Mouse (Mus musculus): ENCODE results near the gene Slc38a3. TPM values are rescaled to one million over a fixed set of nuclear protein-coding genes. Genes with fewer than 3 reads are reported as not detected.

The Slc38a3 gene
- total RNA-seq (2014; rRNA removed; ENCODE audit: low replicate concordance) (8.9 and 16.9 TPM in 2 replicates), polyA plus RNA-seq (2015; fragmentation: Nextera tagmentation; extraction: Ambion mirVana) (2.7 and 4.0 TPM in 2 replicates)

DNA sequence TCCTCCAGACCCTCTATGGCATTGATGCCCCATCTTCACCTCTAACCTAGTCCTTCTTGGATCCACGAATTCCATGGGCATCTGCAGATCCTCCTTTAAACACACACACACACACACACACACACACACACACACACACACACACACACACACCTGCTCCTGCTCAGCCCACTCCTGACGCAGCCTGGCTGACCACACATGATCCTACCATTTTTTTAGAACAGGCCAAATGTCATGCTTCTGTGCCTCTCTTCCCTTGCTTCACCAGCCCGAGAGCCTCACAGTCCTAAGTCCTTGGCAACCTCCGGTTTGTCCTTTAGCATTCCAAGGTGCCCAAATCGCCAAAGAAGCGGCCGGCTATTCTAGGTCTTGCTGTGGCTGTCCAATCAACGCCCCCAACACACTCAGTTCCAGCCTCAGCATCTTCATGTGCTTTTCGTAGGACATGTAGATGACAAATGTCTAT lies at the start of gene Slc38a3:
Gene Slc38a3, minus strand, starts transcription at position 51 of the 466 bp plus-strand sequence.
- Histone ChIP-seq H3K36me3 (replicated peaks; ENCODE audit: control insufficient read depth, insufficient read depth, low read length) (no peaks in the 10 kb centered on the region), H3K9me3 (replicated peaks; ENCODE audit: control insufficient read depth, low read length) (no peaks in the 10 kb centered on the region), H3K4me2 (ENCODE audit: low read depth, low read length) (no peak within 1 kb of the TSS), H3K9ac (replicated peaks; ENCODE audit: low read depth, low read length) (no peak within 1 kb of the TSS), H3K4me1 (ENCODE audit: control insufficient read depth, insufficient read depth) (peaks cover 21% of the 10 kb centered on the region), H3K4me3 (ENCODE audit: low read depth, low read length) (no peak within 1 kb of the TSS), H3K27ac (ENCODE audit: low read depth) (no peak within 1 kb of the TSS), H3K27me3 (ENCODE audit: control insufficient read depth, insufficient read depth, low read length) (peaks cover 19% of the 10 kb centered on the region; the same call in 1 of the 2 replicates)
- TF ChIP-seq CTCF (IDR thresholded peaks at IDR 0.05; ENCODE audit: low read depth) = no peak
- no peak for TF ChIP-seq EP300 (IDR thresholded peaks at IDR 0.05; ENCODE audit: low read depth)
- DNase-seq (ENCODE audit: low spot score) (no peak), ATAC-seq (ENCODE audit: insufficient read depth, low read depth) (no peak)
- WGBS = 89% methylated on average over 9 of the region's 9 CpGs

DNA sequence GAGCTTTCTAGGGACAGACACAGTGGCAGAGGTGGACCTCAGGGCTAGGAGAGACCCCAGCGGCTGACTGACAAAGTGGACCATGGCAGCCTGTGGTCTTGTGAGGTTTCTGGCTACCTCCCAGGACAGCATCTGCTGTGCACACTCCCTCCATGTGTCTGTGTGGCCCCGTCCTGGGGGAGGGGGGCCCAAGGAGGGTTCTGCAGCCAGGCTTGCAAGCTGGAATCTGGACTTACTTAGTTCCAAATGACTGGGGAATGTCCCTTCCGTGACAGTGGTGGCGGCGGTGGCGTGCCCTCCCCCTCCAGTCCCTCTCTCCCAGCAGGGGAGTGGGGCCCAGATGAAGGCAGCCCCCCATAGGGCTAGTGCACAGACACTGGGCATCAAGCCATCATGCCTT lies 47.6 kb upstream of the Slc38a3 start:
- Histone ChIP-seq H3K9me3 (replicated peaks; ENCODE audit: control insufficient read depth, low read length) (no peaks in the 10 kb centered on the region), H3K4me1 (ENCODE audit: control insufficient read depth, insufficient read depth) (peaks cover 8% of the 10 kb centered on the region), H3K36me3 (replicated peaks; ENCODE audit: control insufficient read depth, insufficient read depth, low read length) (no peaks in the 10 kb centered on the region), H3K27ac (ENCODE audit: low read depth) (no peak overlapping the region), H3K27me3 (ENCODE audit: control insufficient read depth, insufficient read depth, low read length) (peaks cover 5% of the 10 kb centered on the region; the same call in 1 of the 2 replicates), H3K9ac (replicated peaks; ENCODE audit: low read depth, low read length) (no peak overlapping the region), H3K4me2 (ENCODE audit: low read depth, low read length) (no peak overlapping the region), H3K4me3 (ENCODE audit: low read depth, low read length) (no peak overlapping the region)
- no peak for DNase-seq (ENCODE audit: low spot score)
- 33% methylated on average over 6 of the region's 6 CpGs for WGBS
- no peak for ATAC-seq (ENCODE audit: insufficient read depth, low read depth)
- TF ChIP-seq CTCF (IDR thresholded peaks at IDR 0.05; ENCODE audit: low read depth) = no peak

DNA sequence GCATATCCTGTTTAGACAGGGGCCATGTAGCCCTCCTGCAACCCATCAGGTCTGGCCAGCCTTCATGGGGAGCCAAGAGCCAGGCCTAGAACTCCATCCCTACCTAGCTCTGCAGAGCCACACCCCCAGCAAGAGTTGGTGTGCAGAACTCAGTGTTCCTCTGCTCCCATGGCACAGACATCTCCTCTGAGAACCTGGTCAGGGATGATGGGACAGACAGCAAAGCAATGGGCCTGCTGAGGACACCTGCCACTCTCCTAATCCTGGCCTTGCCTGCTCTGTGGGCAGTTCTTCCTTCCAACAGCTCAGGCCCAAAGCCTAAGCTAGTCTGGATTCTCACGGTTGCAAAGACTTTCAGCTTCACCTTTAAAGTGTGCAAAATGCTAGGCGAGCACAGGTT lies 46.3 kb upstream of the Slc38a3 start:
- no peak for ATAC-seq (ENCODE audit: insufficient read depth, low read depth)
- Histone ChIP-seq H3K36me3 (replicated peaks; ENCODE audit: control insufficient read depth, insufficient read depth, low read length) (no peaks in the 10 kb centered on the region), H3K4me1 (ENCODE audit: control insufficient read depth, insufficient read depth) (peaks cover 8% of the 10 kb centered on the region), H3K4me2 (ENCODE audit: low read depth, low read length) (no peak overlapping the region), H3K27me3 (ENCODE audit: control insufficient read depth, insufficient read depth, low read length) (peaks cover 15% of the 10 kb centered on the region), H3K9ac (replicated peaks; ENCODE audit: low read depth, low read length) (no peak overlapping the region), H3K4me3 (ENCODE audit: low read depth, low read length) (no peak overlapping the region), H3K9me3 (replicated peaks; ENCODE audit: control insufficient read depth, low read length) (no peaks in the 10 kb centered on the region), H3K27ac (ENCODE audit: low read depth) (no peak overlapping the region)
- WGBS = 87% methylated on average over 2 of the region's 2 CpGs
- TF ChIP-seq CTCF (IDR thresholded peaks at IDR 0.05; ENCODE audit: low read depth) = no peak
- no peak for DNase-seq (ENCODE audit: low spot score)

DNA sequence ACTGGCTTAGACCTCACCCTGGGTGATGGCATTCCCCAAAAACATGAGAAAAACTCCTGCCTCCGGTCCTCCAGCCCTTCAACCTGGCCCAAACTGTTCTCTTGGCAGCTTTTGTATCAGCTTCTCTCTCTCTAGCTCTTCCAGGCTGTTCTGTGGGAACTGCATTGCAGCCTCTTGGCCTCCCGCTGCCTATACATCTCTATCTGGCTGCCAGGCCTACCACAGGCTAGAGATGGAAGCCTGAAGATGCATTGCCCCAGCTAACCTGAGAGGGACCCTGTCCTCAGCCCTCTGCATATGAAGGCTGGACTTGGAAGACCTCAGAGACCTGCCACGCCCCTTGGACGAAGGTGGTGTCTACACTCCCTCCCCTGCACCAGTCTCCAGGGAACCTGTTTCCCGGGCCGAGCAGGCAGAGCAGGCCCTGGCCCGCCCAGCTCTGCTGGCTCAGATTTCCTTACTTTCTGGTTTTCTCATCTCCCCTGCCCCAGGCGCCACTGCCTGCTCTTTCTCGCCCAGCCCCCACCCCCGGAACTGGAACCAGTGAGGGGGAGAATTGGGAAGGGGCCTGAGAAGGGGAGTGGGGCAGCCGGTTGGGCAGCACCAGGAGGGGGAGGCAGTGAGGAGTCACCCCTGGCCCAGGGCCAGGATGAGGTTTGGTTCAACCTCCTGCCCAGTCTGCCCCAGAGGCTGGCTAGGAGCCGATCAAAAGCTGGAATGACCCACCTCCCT lies 45.1 kb upstream of the Slc38a3 start:
- 15% methylated on average over 12 of the region's 12 CpGs for WGBS
- Histone ChIP-seq H3K4me3 (ENCODE audit: low read depth, low read length) (no peak overlapping the region), H3K4me1 (ENCODE audit: control insufficient read depth, insufficient read depth) (peaks cover 13% of the 10 kb centered on the region), H3K27me3 (ENCODE audit: control insufficient read depth, insufficient read depth, low read length) (peaks cover 21% of the 10 kb centered on the region), H3K27ac (ENCODE audit: low read depth) (peak overlapping the region; percentile 43; the same call in 1 of the 2 replicates), H3K4me2 (ENCODE audit: low read depth, low read length) (peak overlapping the region; percentile 16; the same call in 1 of the 2 replicates), H3K9ac (replicated peaks; ENCODE audit: low read depth, low read length) (no peak overlapping the region), H3K9me3 (replicated peaks; ENCODE audit: control insufficient read depth, low read length) (no peaks in the 10 kb centered on the region), H3K36me3 (replicated peaks; ENCODE audit: control insufficient read depth, insufficient read depth, low read length) (no peaks in the 10 kb centered on the region)
- TF ChIP-seq EP300 (IDR thresholded peaks at IDR 0.05; ENCODE audit: low read depth) (no peak), CTCF (IDR thresholded peaks at IDR 0.05; ENCODE audit: low read depth) (no peak)
- DNase-seq (ENCODE audit: low spot score) = no peak
- ATAC-seq (ENCODE audit: insufficient read depth, low read depth) = no peak

DNA sequence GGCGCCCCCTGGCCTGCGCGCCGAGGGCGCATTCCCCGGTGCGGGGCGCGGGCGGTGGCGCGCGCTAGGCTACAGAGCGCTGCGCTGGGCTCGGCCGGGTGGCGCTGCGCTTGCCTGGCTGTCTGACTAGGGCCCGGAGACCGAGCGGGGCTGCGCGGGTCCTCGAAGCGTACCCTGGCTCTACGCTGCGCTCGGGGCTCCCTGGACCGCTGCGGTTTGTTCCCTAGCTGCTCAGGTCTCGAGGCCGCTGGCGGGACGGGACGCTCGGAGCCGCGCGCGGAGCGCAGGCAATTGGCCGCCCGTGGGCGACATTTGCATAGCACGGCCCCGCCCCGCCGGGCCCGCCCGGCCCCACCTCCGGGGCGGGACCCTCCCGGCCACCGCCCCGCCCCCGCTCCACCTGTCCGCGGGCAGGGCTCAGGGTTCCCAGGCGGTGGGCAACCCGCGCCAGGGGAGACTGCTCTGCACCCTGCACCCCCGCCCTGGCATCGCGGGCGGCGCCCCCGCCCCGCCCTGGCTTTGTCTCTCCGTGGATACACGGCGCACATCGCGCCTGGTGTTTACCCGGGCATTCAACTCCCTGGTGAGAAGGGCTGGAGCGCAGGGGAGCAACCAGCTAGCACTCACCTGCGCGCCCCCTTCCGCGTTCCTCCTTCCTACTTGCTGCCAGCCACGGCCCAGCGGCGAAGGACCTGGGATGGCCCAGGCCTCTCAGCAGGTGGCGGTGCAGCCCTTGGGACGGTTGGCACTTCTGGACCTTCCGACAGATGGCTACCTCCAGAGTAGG lies 40.6 kb upstream of the Slc38a3 start, which contains the start of gene Sema3f:
Gene Sema3f, minus strand, starts transcription at position 779 of the 787 bp plus-strand sequence.
- WGBS = under 1% methylated on average over 77 of the region's 86 CpGs
- peaks cover 53% of the 10 kb centered on the region for H3K27me3 ChIP-seq (ENCODE audit: control insufficient read depth, insufficient read depth, low read length)

More for the DNA sequence above, 40.6 kb upstream of the Slc38a3 start, which contains the start of gene Sema3f:
- H3K36me3 ChIP-seq (replicated peaks; ENCODE audit: control insufficient read depth, insufficient read depth, low read length) = no peaks in the 10 kb centered on the region
- peak; percentile 63 for TF ChIP-seq CTCF (IDR thresholded peaks at IDR 0.05; ENCODE audit: low read depth)
- no peak for TF ChIP-seq EP300 (IDR thresholded peaks at IDR 0.05; ENCODE audit: low read depth)
- no peaks in the 10 kb centered on the region for H3K9me3 ChIP-seq (replicated peaks; ENCODE audit: control insufficient read depth, low read length)
- ATAC-seq (ENCODE audit: insufficient read depth, low read depth) (peak; percentile 85), DNase-seq (ENCODE audit: low spot score) (peak; percentile 46)
- peak within 1 kb of the TSS; percentile 46 for H3K27ac ChIP-seq (ENCODE audit: low read depth)
- peaks cover 21% of the 10 kb centered on the region for H3K4me1 ChIP-seq (ENCODE audit: control insufficient read depth, insufficient read depth)
- H3K4me2 ChIP-seq (ENCODE audit: low read depth, low read length) = peak within 1 kb of the TSS; percentile 91
- peak within 1 kb of the TSS; percentile 53 for H3K9ac ChIP-seq (replicated peaks; ENCODE audit: low read depth, low read length)
- peak within 1 kb of the TSS; percentile 61 for H3K4me3 ChIP-seq (ENCODE audit: low read depth, low read length)

All from heart, postnatal 0 days (tissue).